Comparison of ENCODE assay signal across 28 mouse cellular contexts in the genomic region with DNA sequence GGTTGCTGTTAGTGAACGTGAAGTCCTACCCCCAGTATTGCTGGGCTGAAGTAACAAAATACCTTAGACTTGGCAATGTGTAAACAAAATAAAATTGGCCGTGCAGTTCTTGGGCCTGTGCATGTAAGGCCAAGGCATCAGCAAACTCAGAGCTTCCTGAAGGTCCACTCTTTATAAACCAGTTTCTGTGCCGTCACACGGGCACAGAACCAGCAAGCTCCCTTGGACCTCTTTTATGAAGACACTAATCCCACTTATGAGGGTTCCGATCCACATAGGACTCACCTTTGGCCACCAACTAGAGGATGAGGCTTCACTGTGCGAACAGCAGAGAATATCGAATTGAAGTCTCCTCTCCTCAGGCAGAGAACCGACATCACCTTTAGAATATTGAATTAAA.
"Had no signal": no experiment of that assay in that cellular context is flagged by ENCODE, and none has a peak within 500 bp of the region (broad histone marks: within the 10 kb centered on the region; RNA-seq: fewer than 3 reads in every experiment).

No protein-coding gene starts in this region.

- ATAC-seq: forebrain, embryonic 13.5 days; forebrain, embryonic 14.5 days; forebrain, embryonic 15.5 days; forebrain, embryonic 16.5 days; forebrain, postnatal 0 days had no signal

- H3K36me3 ChIP-seq: embryonic facial prominence, embryonic 10.5 days; embryonic facial prominence, embryonic 12.5 days; embryonic facial prominence, embryonic 13.5 days; embryonic facial prominence, embryonic 15.5 days; forebrain, embryonic 10.5 days; forebrain, embryonic 12.5 days; forebrain, embryonic 15.5 days had no signal

- H3K9me3 ChIP-seq: embryonic facial prominence, embryonic 10.5 days; embryonic facial prominence, embryonic 12.5 days; embryonic facial prominence, embryonic 13.5 days; embryonic facial prominence, embryonic 15.5 days; forebrain, embryonic 10.5 days; forebrain, embryonic 12.5 days; forebrain, embryonic 13.5 days; forebrain, embryonic 15.5 days had no signal

- H3K4me3 ChIP-seq: embryonic facial prominence, embryonic 10.5 days; embryonic facial prominence, embryonic 12.5 days; embryonic facial prominence, embryonic 13.5 days; embryonic facial prominence, embryonic 15.5 days; erythroblast, embryonic 14.5 days; forebrain, embryonic 10.5 days; forebrain, embryonic 12.5 days; forebrain, embryonic 13.5 days; forebrain, embryonic 15.5 days; gastrocnemius, adult 2 months; heart, adult 2 months had no signal

- H3K27ac ChIP-seq: embryonic facial prominence, embryonic 10.5 days; embryonic facial prominence, embryonic 12.5 days; embryonic facial prominence, embryonic 13.5 days; embryonic facial prominence, embryonic 15.5 days; forebrain, embryonic 10.5 days; forebrain, embryonic 12.5 days; forebrain, embryonic 13.5 days; forebrain, embryonic 15.5 days; gastrocnemius, adult 2 months; heart, adult 2 months had no signal

- DNase-seq: cerebellum, adult 2 months; cerebellum, adult 8-10 months; cerebellum, adult 9-10 months; cerebellum, adult 9-11 months; cerebellum, postnatal 10 days; cerebellum, postnatal 14 days; cerebellum, postnatal 25 days; cerebellum, postnatal 36 days; embryo, embryonic 11 days; forebrain, postnatal 0 days; gastrocnemius, adult 2 months; gastrocnemius, postnatal 10 days; gastrocnemius, postnatal 14 days; gastrocnemius, postnatal 25 days; gastrocnemius, postnatal 36 days; heart, adult 18-20 months; heart, adult 2 months had no signal

- H3K4me2 ChIP-seq: embryonic facial prominence, embryonic 12.5 days; embryonic facial prominence, embryonic 13.5 days; embryonic facial prominence, embryonic 15.5 days; forebrain, embryonic 12.5 days; forebrain, embryonic 13.5 days; forebrain, embryonic 15.5 days had no signal

- H3K9ac ChIP-seq: embryonic facial prominence, embryonic 12.5 days; embryonic facial prominence, embryonic 13.5 days; embryonic facial prominence, embryonic 15.5 days; forebrain, embryonic 12.5 days; forebrain, embryonic 13.5 days; forebrain, embryonic 15.5 days; forebrain, postnatal 0 days had no signal

- H3K4me1 ChIP-seq: embryonic facial prominence, embryonic 12.5 days; forebrain, embryonic 15.5 days had no signal

- H3K27me3 ChIP-seq: embryonic facial prominence, embryonic 12.5 days; embryonic facial prominence, embryonic 13.5 days; embryonic facial prominence, embryonic 15.5 days; forebrain, embryonic 12.5 days; forebrain, embryonic 13.5 days; forebrain, embryonic 15.5 days had no signal
